Mouse (Mus musculus): ENCODE data around the gene Nyap2.

- TF ChIP-seq GATA1 (IDR thresholded peaks at IDR 0.05; ENCODE audit: borderline replicate concordance, low read length) (no peak), FLI1 (IDR thresholded peaks at IDR 0.05; ENCODE audit: low read length) (no peak)
Measured at GRCm38 (mm10) chr1:81250068-81250467, 173.3 kb downstream of the Nyap2 start.
